Mouse (Mus musculus) kidney, adult 2 months (tissue): ENCODE data around the gene Emilin3. TPM values are rescaled to one million over a fixed set of nuclear protein-coding genes. Genes with fewer than 3 reads are reported as not detected.
A peak's percentile ranks its signal among the peaks of the same experiment; 100 is the strongest.

Source experiments
- DNase-seq: peaks from one replicate; pipeline ENCODE4 v3.0.0; 2021
- H3K27ac ChIP-seq: fragments of 200-500 bp; 2 replicates; pipeline ENCODE4 v1.5.1; 2012; ENCODE audit warnings: low read depth, low read length, control low read depth, inconsistent platforms; ENCODE audit not compliant: insufficient read depth
- H3K27me3 ChIP-seq: fragments of 200-500 bp; replicated peaks from 2 replicates; pipeline ENCODE4 v1.6.1; 2012; ENCODE audit warnings: mild to moderate bottlenecking, moderate library complexity, low read length, inconsistent platforms; ENCODE audit not compliant: control insufficient read depth, insufficient read depth
- H3K36me3 ChIP-seq: fragments of 200-500 bp; 2 replicates; pipeline ENCODE4 v1.6.1; 2012; ENCODE audit warnings: mild to moderate bottlenecking, moderate library complexity, low read length, inconsistent platforms; ENCODE audit not compliant: control insufficient read depth, insufficient read depth
- H3K4me1 ChIP-seq: fragments of 200-500 bp; 2 replicates; pipeline ENCODE4 v1.6.1; 2011; ENCODE audit warnings: low read length; ENCODE audit not compliant: control insufficient read depth, insufficient read depth
- H3K4me3 ChIP-seq: fragments of 200-500 bp; 2 replicates; pipeline ENCODE4 v1.5.1; 2011; ENCODE audit warnings: mild to moderate bottlenecking, low read depth, low read length, control low read depth; ENCODE audit not compliant: insufficient read depth
- CTCF ChIP-seq: fragments of 200-500 bp; conservative IDR thresholded peaks from 2 replicates; pipeline ENCODE4 v1.5.1; 2011; ENCODE audit warnings: low read depth, mild to moderate bottlenecking, control low read depth, low read length, moderate library complexity, mixed read lengths; ENCODE audit not compliant: insufficient read depth, insufficient read length
- POLR2A ChIP-seq: fragments of 200-500 bp; IDR thresholded peaks from one replicate; pipeline ENCODE4 v1.6.1; 2011; ENCODE audit warnings: low read depth, low read length, control low read depth
- WGBS: fragments of 180-500 bp; shearing (Covaris S2); methylation state at CpG from one replicate; pipeline ENCODE4 v1.1.7; 2018; 5-methylcytosine and 5-hydroxymethylcytosine counted together
- polyA plus RNA-seq: library from polyadenylated mRNA; depleted of rRNA; stranded (reverse); fragments of >200 nt; gene quantifications from 2 replicates; pipeline ENCODE4 v1.2.3, GENCODE M21; 2012

The Emilin3 gene
- polyA plus RNA-seq, 1 experiment: not detected

DNA sequence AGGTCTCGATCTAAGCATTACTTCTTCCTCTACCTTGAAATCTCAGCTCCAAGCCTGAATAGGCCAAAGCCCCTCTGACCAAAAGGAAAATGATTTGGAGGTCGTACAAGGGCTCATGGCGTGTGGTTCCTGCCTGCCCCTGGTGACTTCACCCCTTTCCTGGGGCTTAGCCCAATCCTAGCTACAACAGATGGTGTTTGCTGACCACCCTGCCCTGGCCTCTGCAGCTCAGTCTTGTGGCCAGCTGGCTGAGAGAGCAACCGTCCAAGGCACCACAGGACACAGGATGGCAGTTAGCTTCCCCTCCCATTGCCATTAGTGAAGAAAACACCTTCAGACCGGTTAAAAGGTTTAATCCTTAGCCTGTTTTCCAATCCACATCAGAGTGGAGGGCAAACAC lies 6.0 kb downstream of the Emilin3 start:
- Histone ChIP-seq H3K27ac (no peak overlapping the region), H3K4me1 (no peaks in the 10 kb centered on the region), H3K27me3 (no peaks in the 10 kb centered on the region), H3K36me3 (no peaks in the 10 kb centered on the region), H3K4me3 (no peak overlapping the region)
- TF ChIP-seq CTCF (no peak), POLR2A (no peak)
- 82% methylated on average over 5 of the region's 5 CpGs for WGBS
- DNase-seq: no peak

DNA sequence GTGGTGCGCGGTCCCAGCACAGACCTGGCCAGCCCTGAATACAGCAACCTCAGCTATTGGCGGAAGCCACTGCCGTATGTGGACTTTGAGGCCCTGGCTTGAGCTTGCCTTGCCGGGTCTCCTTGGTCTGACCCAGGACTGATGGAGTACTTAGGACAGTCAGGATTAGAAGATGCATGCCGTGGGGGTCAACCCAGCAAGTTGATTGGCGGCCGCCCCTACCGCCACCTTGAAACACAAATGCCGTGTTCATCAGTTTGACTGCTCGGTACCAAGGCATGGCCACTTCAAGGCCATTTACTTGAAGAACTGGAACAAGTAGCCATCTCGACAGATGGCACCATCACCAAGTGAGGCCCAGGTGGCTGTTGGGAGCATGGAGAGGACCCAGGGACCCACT lies 6.8 kb downstream of the Emilin3 start:
- H3K36me3 ChIP-seq: no peaks in the 10 kb centered on the region
- H3K4me3 ChIP-seq: no peak overlapping the region
- TF ChIP-seq CTCF (no peak), POLR2A (no peak)
- H3K27ac ChIP-seq: no peak overlapping the region
- 97% methylated on average over 12 of the region's 12 CpGs for WGBS
- DNase-seq: no peak
- H3K4me1 ChIP-seq: no peaks in the 10 kb centered on the region
- H3K27me3 ChIP-seq: no peaks in the 10 kb centered on the region

DNA sequence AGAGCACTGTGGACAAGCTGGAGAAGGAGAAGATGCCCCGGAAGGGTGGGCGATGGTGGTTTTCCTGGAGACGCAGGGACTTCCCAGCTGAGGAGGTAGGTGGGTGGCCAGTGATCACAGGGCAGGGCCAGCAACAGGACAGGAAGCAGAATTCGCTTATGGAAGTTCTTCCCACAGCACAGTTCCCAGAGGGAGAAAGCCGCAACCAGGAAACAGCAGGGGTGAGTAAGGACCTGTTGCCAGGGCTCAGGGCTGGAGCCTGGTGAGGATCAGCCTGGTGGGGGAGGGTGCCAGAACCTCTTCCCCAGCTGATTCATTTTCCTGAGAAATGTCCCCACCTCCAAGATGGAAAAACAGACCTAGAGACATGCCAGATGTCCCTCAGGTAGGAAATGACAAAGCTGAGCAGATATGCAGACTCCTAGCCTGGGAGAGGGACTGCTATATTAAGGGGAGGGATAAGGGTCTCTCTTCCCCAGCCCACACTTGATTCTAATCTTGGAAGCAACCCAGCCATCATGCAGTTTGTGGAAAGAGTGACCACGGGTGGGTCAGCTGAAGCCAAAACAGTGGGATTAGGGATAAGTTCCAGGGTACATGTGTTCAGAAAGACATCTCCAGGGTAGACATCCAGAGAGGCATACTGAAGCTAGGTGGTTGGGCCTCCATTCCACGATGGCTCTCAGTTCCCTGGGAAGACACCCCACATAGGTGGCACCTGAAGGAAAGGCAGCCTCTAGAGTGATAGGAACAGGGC lies 10.3 kb downstream of the Emilin3 start:
- Histone ChIP-seq H3K4me1 (no peaks in the 10 kb centered on the region), H3K36me3 (no peaks in the 10 kb centered on the region), H3K4me3 (no peak overlapping the region), H3K27ac (no peak overlapping the region), H3K27me3 (no peaks in the 10 kb centered on the region)
- WGBS: 80% methylated on average over 7 of the region's 7 CpGs
- no peak for TF ChIP-seq CTCF
- no peak for TF ChIP-seq POLR2A
- no peak for DNase-seq

DNA sequence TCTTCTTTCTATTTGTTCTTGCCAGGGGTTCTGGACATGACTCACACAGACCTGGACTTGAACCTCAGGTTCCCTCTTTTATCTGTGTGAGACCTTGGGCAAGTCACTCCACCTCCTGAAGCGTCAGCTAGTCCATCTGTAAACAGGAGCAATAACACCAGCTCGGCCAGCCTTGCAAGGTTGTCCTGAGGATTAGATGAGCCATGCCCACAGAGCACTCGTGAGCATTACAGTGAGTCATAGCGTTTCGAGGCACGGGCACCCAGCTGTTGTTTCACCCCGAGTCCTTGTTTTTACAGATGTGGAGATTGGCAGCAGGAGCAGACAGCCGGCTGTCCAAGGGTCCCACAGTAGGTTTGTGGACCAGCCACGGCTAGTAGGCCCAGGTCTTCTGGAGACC lies 20.4 kb downstream of the Emilin3 start:
- no peaks in the 10 kb centered on the region for H3K27me3 ChIP-seq
- H3K4me1 ChIP-seq: peaks cover 4% of the 10 kb centered on the region; the same call in 1 of the 2 replicates
- no peak for DNase-seq
- no peak overlapping the region for H3K27ac ChIP-seq
- WGBS: 90% methylated on average over 9 of the region's 9 CpGs
- TF ChIP-seq CTCF (no peak), POLR2A (no peak)
- no peaks in the 10 kb centered on the region for H3K36me3 ChIP-seq
- no peak overlapping the region for H3K4me3 ChIP-seq

DNA sequence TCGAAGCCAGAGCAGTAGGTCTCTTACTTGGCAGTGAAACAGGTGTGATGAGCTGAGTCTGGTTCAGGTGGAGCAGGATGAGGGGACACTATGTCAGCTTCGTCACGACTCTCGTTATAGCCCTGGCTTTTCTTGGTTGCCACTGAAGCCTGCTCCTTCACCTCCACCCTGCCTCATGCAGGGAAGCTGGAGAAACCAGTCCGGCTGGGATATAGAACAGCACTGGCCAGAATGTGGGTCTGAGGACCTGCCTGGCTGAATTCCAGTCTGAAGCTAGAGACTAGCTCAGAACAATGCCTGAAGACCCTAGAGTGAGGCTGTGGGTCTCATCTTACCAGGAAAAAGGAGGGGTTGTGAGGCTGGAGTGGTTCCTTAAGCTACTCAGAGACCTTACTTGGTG lies 21.1 kb downstream of the Emilin3 start:
- no peak for DNase-seq
- Histone ChIP-seq H3K4me1 (peaks cover 4% of the 10 kb centered on the region; the same call in 1 of the 2 replicates), H3K4me3 (no peak overlapping the region), H3K36me3 (no peaks in the 10 kb centered on the region), H3K27ac (no peak overlapping the region), H3K27me3 (no peaks in the 10 kb centered on the region)
- TF ChIP-seq CTCF (no peak), POLR2A (no peak)
- WGBS: 75% methylated on average over 5 of the region's 5 CpGs

DNA sequence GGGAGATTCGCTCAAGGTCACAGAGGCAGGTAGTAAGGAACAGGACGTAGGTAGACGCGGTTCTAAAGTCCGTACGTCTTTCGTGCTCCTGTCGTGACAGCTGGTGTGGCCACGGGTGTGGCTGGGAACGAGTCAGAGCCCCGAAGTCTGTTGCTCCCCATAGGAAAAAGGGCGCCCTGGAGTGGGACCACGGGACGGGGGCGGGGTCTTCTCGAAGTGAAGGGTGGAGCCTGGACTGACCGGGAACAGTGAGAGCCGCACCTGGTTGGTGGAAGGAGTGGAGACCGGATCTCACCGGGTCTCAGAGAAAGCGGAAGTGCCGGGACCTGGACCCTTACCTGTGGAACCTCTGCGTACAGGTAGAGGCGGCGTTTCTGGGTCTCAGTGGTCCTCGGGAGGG lies 24.3 kb downstream of the Emilin3 start:
- Histone ChIP-seq H3K4me3 (peak overlapping the region; percentile 67), H3K27ac (peak overlapping the region; percentile 81)
- TF ChIP-seq POLR2A (no peak), CTCF (no peak)

DNA sequence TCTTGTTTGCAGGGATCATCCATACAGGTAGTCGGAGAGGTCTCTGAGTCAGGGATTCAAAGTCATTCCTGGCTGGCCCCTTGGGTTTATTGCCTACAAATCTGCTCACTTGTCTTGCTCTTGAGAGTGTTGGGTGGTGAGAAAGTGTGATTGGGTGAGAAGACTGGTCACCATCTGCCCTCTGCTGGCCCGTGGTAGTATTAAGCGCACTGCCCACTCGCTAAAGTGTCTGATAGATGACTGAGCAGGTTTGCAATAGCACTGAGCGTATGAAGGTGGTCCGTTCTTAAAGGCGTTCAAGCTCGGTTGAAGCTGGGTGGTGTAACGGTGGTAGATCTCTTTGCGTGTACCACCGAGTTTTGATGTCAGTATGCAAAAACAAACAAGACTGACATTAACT lies 24.8 kb downstream of the Emilin3 start:
- Histone ChIP-seq H3K4me1 (peaks cover 4% of the 10 kb centered on the region; the same call in 1 of the 2 replicates), H3K36me3 (no peaks in the 10 kb centered on the region), H3K27ac (peak overlapping the region; percentile 81), H3K27me3 (no peaks in the 10 kb centered on the region), H3K4me3 (peak overlapping the region; percentile 67)
- WGBS: under 1% methylated on average over 11 of the region's 11 CpGs
- TF ChIP-seq POLR2A: no peak
- peak; percentile 99 for TF ChIP-seq CTCF
- DNase-seq: peak; percentile 93

More for the DNA sequence above, 24.3 kb downstream of the Emilin3 start:
- peak; percentile 89 for DNase-seq
- Histone ChIP-seq H3K27me3 (no peaks in the 10 kb centered on the region), H3K36me3 (no peaks in the 10 kb centered on the region), H3K4me1 (peaks cover 4% of the 10 kb centered on the region; the same call in 1 of the 2 replicates)
- WGBS: 2% methylated on average over 26 of the region's 26 CpGs
